Mouse (Mus musculus): ENCODE measurements around the gene Hadhb.

Gene Hadhb

GRCm38 (mm10) chr5:30232271-30232971, 77.4 kb downstream of the Hadhb start, which contains the start of gene Selenoi:
Selenoi (plus strand) TSS chr5:30232581.
- DNase-seq (ENCODE audit: low read depth in 1 of 2, low spot score in 2 of 2): peak; percentile 94 to 97

GRCm38 (mm10) chr5:30233042-30233441, 78.0 kb downstream of the Hadhb start:
- DNase-seq (ENCODE audit: low read depth in 1 of 2, low spot score in 2 of 2): no peak

GRCm38 (mm10) chr5:30233979-30234378, 78.9 kb downstream of the Hadhb start:
- DNase-seq (ENCODE audit: low read depth in 1 of 2, low spot score in 2 of 2): no peak
